Mouse (Mus musculus) myocyte (in vitro differentiated cells): ENCODE data around the gene Pomt2.

Experiments used
- CEBPB ChIP-seq: IDR thresholded peaks from 2 replicates; pipeline ENCODE4 v1.6.1; 2011; ENCODE audit warnings: mild to moderate bottlenecking, moderate library complexity; ENCODE audit not compliant: poor library complexity, insufficient read depth, severe bottlenecking
- E2F4 ChIP-seq: IDR thresholded peaks from one replicate; pipeline ENCODE4 v1.6.1; 2011; ENCODE audit warnings: mild to moderate bottlenecking, control low read depth, moderate library complexity; ENCODE audit not compliant: insufficient read depth
- MAX ChIP-seq: IDR thresholded peaks from one replicate; pipeline ENCODE4 v1.6.1; 2011; ENCODE audit warnings: low read depth, mild to moderate bottlenecking, control low read depth
- MYOD1 ChIP-seq, 3 experiments: IDR thresholded peaks; one replicate each; pipeline ENCODE4 v1.6.1; 2011; ENCODE audit warnings: control low read depth in 2 of 3, low read depth in 2 of 3, mild to moderate bottlenecking in 2 of 3, moderate library complexity in 1 of 3; ENCODE audit not compliant: insufficient read length in 2 of 3, control insufficient read depth in 1 of 3
- MYOG ChIP-seq, 3 experiments: IDR thresholded peaks; one replicate each; pipeline ENCODE4 v1.6.1; 2011; ENCODE audit warnings: control low read depth in 2 of 3, low read depth in 2 of 3, mild to moderate bottlenecking in 2 of 3; ENCODE audit not compliant: insufficient read length in 2 of 3, control insufficient read depth in 1 of 3, insufficient read depth in 1 of 3
- POLR2A ChIP-seq: IDR thresholded peaks from one replicate; pipeline ENCODE4 v1.6.1; 2011; ENCODE audit warnings: low read depth, mild to moderate bottlenecking, control low read depth, moderate library complexity; ENCODE audit not compliant: insufficient read length
- POLR2AphosphoS2 ChIP-seq: IDR thresholded peaks from one replicate; pipeline ENCODE4 v1.6.1; 2011; ENCODE audit warnings: low read depth, control low read depth; ENCODE audit not compliant: insufficient read length
- REST ChIP-seq: IDR thresholded peaks from one replicate; pipeline ENCODE4 v1.6.1; 2011; ENCODE audit warnings: mild to moderate bottlenecking, control low read depth, moderate library complexity; ENCODE audit not compliant: insufficient read depth, insufficient read length
- TCF3 ChIP-seq: IDR thresholded peaks from one replicate; pipeline ENCODE4 v1.6.1; 2011; ENCODE audit warnings: low read depth, control low read depth; ENCODE audit not compliant: insufficient read length
- USF1 ChIP-seq: IDR thresholded peaks from one replicate; pipeline ENCODE4 v1.6.1; 2011; ENCODE audit warnings: low read depth, mild to moderate bottlenecking, control low read depth, moderate library complexity

DNA sequence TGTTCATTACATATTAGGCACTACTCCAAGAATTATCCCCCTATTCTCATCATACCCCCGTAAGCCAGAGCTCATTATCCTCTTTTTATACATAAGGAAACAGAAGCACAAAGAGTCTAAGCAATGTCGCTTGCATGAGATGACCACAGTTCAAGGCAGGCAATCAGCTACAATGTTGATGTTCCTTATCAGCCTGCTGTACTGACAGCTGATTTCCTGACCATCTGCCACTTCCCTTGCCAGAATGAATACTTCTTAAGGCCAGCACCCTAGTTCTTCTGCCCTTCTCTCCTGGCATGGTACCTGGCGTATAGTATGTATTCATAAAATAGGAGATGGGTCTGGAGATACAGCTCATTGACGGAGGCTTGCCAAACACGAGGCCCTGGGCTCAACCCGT is 15.6 kb downstream of the Pomt2 start:
- TF ChIP-seq MYOG (IDR thresholded peaks at IDR 0.05; ENCODE audit: control insufficient read depth in 1 of 3, insufficient read depth in 1 of 3, insufficient read length in 2 of 3, low read depth in 2 of 3) (no peak), MAX (no peak), POLR2A (no peak), POLR2AphosphoS2 (no peak), MYOD1 (IDR thresholded peaks at IDR 0.05; ENCODE audit: control insufficient read depth in 1 of 3, insufficient read length in 2 of 3, low read depth in 2 of 3) (no peak), REST (no peak), E2F4 (no peak), USF1 (no peak), TCF3 (no peak), CEBPB (no peak)
